Mouse (Mus musculus): ENCODE data around the gene Uggt2. TPM values are rescaled to one million over a fixed set of nuclear protein-coding genes. Genes with fewer than 3 reads are reported as not detected.

The Uggt2 gene
- total RNA-seq, 2 experiments from 2014 or later: 24.3 to 25.7 TPM

Other genes with a start within 250 kb of the Uggt2 start
- 100 to 1,000 TPM; 119 to 125 TPM for gene Dzip1, start 174.0 kb downstream of the Uggt2 start, total RNA-seq (2021)
- 10 to 100 TPM; 41.0 to 42.9 TPM for gene Dnajc3, start 161.5 kb downstream of the Uggt2 start, total RNA-seq (2021)
- 10 to 100 TPM; 58.6 to 59.6 TPM for gene Hs6st3, start 38.9 kb upstream of the Uggt2 start, total RNA-seq (2021)

Measured in layer of hippocampus, adult 18-20 months (tissue).